Mouse (Mus musculus) left cerebral cortex, adult 8-10 months (tissue): ENCODE results near the gene Hsd3b7. TPM values are rescaled to one million over a fixed set of nuclear protein-coding genes. Genes with fewer than 3 reads are reported as not detected.

Experiments
- total RNA-seq, 4 experiments: library from RNA; stranded (reverse); gene quantifications; 2 replicates each; pipeline ENCODE4 v1.2.4; 2022

Hsd3b7 gene
- total RNA-seq, 4 experiments from 2014 or later: 4.2 to 9.7 (median 4.6) TPM

Other genes starting within 250 kb of the Hsd3b7 start
- gene Tmem265, start 239.2 kb upstream of the Hsd3b7 start, total RNA-seq: 1 to 10 TPM in 2 of 4 experiments, under 1 TPM in 1, not detected in 1; 1.00 to 1.3 (median 1.0) TPM
- 10 to 100 TPM; 74.2 to 85.4 (median 81.9) TPM for gene Phkg2, start 227.3 kb upstream of the Hsd3b7 start, total RNA-seq
- 10 to 100 TPM in 2 of 4 experiments, 1 to 10 TPM in 2; 7.4 to 10.5 (median 10.0) TPM for gene Ccdc189, start 212.0 kb upstream of the Hsd3b7 start, total RNA-seq
- gene Rnf40, start 211.8 kb upstream of the Hsd3b7 start, total RNA-seq: 10 to 100 TPM; 57.1 to 68.5 (median 67.5) TPM
- 10 to 100 TPM; 19.3 to 29.3 (median 21.9) TPM for gene Zfp629, start 184.8 kb upstream of the Hsd3b7 start, total RNA-seq
- 10 to 100 TPM; 31.4 to 49.5 (median 43.6) TPM for gene Bcl7c, start 91.7 kb upstream of the Hsd3b7 start, total RNA-seq
- 1 to 10 TPM; 3.1 to 6.9 (median 4.2) TPM for gene Ctf1, start 87.9 kb upstream of the Hsd3b7 start, total RNA-seq
- not detected for gene Ctf2, start 68.4 kb upstream of the Hsd3b7 start, total RNA-seq
- gene Fbxl19, start 56.1 kb upstream of the Hsd3b7 start, total RNA-seq: 10 to 100 TPM; 59.3 to 68.5 (median 63.5) TPM
- 10 to 100 TPM; 18.0 to 22.2 (median 19.5) TPM for gene Orai3, start 30.8 kb upstream of the Hsd3b7 start, total RNA-seq
- gene Setd1a, start 23.9 kb upstream of the Hsd3b7 start, total RNA-seq: 10 to 100 TPM; 44.7 to 48.4 (median 46.9) TPM
- gene Gm49388, start 15.0 kb upstream of the Hsd3b7 start, total RNA-seq: 1 to 10 TPM; 3.9 to 6.2 (median 4.6) TPM
- 10 to 100 TPM; 62.3 to 96.9 (median 71.2) TPM for gene Stx4a, start 23.7 kb downstream of the Hsd3b7 start, total RNA-seq
- gene Stx1b, start 23.9 kb downstream of the Hsd3b7 start, total RNA-seq: 100 to 1,000 TPM; 444 to 479 (median 451) TPM
- 10 to 100 TPM; 29.9 to 32.8 (median 31.2) TPM for gene Zfp646, start 75.6 kb downstream of the Hsd3b7 start, total RNA-seq
- 10 to 100 TPM; 22.7 to 25.3 (median 23.3) TPM for gene Zfp668, start 76.2 kb downstream of the Hsd3b7 start, total RNA-seq
- 1 to 10 TPM in 3 of 4 experiments, under 1 TPM in 1; 0.78 to 2.1 (median 1.4) TPM for gene Prss53, start 90.4 kb downstream of the Hsd3b7 start, total RNA-seq
- not detected for gene Gm21974, start 94.8 kb downstream of the Hsd3b7 start, total RNA-seq
- 10 to 100 TPM; 18.5 to 31.2 (median 25.2) TPM for gene Vkorc1, start 95.0 kb downstream of the Hsd3b7 start, total RNA-seq
- gene Bckdk, start 103.5 kb downstream of the Hsd3b7 start, total RNA-seq: 10 to 100 TPM; 39.4 to 47.5 (median 44.3) TPM
- gene Kat8, start 111.9 kb downstream of the Hsd3b7 start, total RNA-seq: 10 to 100 TPM; 25.3 to 33.8 (median 27.6) TPM
- gene Prss8, start 129.5 kb downstream of the Hsd3b7 start, total RNA-seq: under 1 TPM in 2 of 4 experiments, not detected in 2; 0.33 to 0.82 TPM
- 1 to 10 TPM; 6.2 to 9.2 (median 8.0) TPM for gene Prss36, start 146.1 kb downstream of the Hsd3b7 start, total RNA-seq
- 100 to 1,000 TPM; 329 to 369 (median 354) TPM for gene Fus, start 166.9 kb downstream of the Hsd3b7 start, total RNA-seq
- gene Pycard, start 193.3 kb downstream of the Hsd3b7 start, total RNA-seq: 10 to 100 TPM in 1 of 4 experiments, 1 to 10 TPM in 3; 2.6 to 11.7 (median 5.2) TPM
- 1 to 10 TPM in 3 of 4 experiments, under 1 TPM in 1; 0.96 to 1.5 (median 1.4) TPM for gene Trim72, start 203.3 kb downstream of the Hsd3b7 start, total RNA-seq